Mouse (Mus musculus): ENCODE measurements around the gene Spata3.

GRCm38 (mm10) chr1:86006040-86006439 is 10.6 kb upstream of the Spata3 start:
- TF ChIP-seq POLR2A (IDR thresholded peaks at IDR 0.05; ENCODE audit: low read depth, low read length): no peak
- TF ChIP-seq CTCF (IDR thresholded peaks at IDR 0.05; ENCODE audit: extremely low read depth, insufficient read depth, insufficient read length, insufficient replicate concordance): no peak

Data from spleen, adult 2 months (tissue).